Mouse (Mus musculus): ENCODE data around the gene Mmp27.
A peak's percentile ranks its signal among the peaks of the same experiment; 100 is the strongest.

GRCm38 (mm10) chr9:7594816-7595540 lies 23.8 kb downstream of the Mmp27 start:
- TF ChIP-seq CTCF (IDR thresholded peaks at IDR 0.05; ENCODE audit: extremely low read depth, insufficient read depth, low read length): peak; percentile 83
- no peak for TF ChIP-seq POLR2A (IDR thresholded peaks at IDR 0.05; ENCODE audit: extremely low read depth, insufficient read depth, low read length)
